Mouse (Mus musculus) ovary, postnatal 10 days (tissue): ENCODE measurements at regions not wholly inside any gene's neighbourhood (a gene's known extent, or its start where the extent isn't known, plus 50 kb on each side); places are given as distances from the start of the nearest gene placed in this dataset.

Source experiments
- DNase-seq: peaks from one replicate; pipeline ENCODE4 v3.0.0; 2022; ENCODE audit warnings: low spot score

DNA sequence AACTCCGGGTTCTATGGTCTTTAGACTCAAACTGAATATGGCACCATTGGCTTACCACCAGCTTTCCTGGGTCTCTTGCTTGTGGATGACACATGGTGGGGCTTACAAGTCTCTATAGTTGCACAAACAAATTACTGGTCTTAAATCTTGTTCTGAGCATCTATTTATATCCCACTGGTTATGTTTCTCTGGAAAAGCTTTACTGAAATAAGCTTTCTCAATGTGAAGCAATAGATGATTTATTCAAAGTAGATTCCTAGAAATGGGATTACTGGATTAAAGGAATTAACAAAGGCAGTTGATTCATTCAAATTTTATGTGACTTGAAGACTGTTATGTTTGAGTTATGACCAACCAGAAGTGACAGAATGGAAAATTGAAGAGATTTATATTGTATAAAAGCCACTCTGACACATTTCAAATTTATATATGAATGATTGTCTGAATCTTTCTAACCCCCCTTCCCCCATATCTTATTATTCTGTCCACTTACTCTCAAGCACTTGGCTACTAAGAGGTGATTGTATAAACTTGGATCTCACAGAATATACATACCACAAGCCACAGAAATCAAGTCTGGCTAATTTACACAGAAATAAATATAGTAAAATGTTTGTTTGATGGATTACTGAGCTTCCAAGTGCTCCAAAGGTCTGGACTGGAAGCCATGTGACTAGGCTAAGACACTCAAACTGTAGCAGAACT is 113.4 kb upstream of the C1qtnf3 start:
- DNase-seq = no peak

GRCm38 (mm10) chr15:10840621-10841034 is 111.5 kb upstream of the C1qtnf3 start:
- no peak for DNase-seq

GRCm38 (mm10) chr15:10843060-10843695 is 109.0 kb upstream of the C1qtnf3 start:
- no peak for DNase-seq

DNA sequence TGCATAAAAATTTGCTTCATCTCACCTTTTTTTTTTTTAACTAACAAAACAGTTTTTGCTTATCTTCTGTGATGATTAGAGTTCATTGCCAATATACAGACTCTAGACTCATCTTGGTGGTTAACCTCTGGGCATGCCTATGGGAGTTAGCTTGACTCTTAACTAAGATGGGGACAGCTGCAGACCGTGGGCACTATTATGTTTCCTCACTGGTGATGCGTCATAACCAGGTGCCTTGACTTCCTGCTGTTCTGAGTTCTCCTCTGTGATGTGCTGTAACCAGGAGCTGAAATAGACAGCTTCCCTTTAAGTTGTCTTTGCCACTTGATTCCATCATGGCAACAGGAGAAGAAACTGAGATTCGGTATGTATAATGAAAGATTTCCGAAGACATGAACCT is 105.4 kb upstream of the C1qtnf3 start:
- no peak for DNase-seq

- DNase-seq = no peak
These were observed 87.9 kb upstream of the C1qtnf3 start for GRCm38 (mm10) chr15:10864004-10864775.

GRCm38 (mm10) chr15:10865109-10865508 is 87.0 kb upstream of the C1qtnf3 start:
- no peak for DNase-seq

- DNase-seq = no peak
These were observed 85.3 kb upstream of the C1qtnf3 start for GRCm38 (mm10) chr15:10866794-10867193.

GRCm38 (mm10) chr15:10868115-10868514 is 84.0 kb upstream of the C1qtnf3 start:
- no peak for DNase-seq

DNA sequence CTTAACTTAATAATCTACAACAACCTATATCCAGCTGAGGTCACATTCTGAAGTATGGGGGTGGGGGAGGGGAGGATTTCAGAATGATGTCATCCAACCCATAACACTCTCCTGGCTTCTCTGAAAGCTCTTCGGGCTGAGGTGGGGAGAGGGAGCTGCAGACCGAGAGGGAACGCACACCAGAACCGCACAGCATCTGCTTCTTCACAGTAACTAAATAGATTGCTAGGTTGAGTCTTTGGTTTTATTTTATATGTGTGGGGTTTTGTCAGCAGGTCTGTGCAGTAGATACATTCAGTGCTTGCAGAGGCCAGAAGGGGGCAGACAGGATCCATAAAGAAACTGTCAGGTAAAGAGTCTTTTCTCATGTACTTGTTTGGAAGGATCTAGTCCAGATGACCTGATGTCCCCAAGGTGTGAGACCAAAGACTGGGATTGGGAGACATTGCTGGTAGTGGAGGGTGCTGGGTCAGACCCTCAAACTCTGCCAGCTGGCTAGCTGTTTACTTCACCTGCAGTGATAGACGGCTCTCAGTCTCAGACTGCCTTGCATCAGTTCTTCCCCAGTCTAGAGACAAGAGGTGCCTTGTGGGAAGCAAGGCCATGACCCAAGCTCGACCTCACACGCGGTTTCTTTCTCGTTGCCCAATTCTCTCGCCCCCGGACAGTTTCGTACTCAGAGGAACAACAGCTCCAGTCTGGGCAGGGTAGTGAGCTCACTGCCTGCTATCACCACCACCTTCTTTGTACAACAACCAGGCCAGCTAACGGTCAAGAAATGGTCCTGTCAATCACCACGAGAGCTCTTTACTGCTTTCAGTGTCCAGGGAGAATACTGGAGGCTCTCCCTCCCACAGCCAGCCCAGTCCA is 83.2 kb upstream of the C1qtnf3 start:
- DNase-seq = no peak

DNA sequence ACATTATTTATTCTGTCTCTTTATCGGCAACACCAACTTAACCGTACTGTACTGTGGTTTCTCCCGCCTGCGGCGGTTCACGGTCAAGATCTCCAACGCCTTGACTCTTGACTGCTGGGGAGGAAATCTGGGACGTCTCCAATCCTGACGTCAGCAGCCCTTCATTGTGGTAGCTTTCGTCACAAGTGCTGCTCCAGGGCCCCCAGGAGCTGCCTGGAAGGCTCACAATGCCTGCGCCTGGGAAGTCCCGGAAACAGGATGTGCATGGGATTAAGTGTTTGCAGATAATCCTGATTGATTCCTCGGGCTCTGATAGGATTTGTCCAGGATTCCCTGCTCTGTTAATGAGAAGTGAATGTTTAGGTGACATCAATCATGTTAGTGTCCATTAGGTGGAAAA is 82.3 kb upstream of the C1qtnf3 start:
- DNase-seq = no peak

DNA sequence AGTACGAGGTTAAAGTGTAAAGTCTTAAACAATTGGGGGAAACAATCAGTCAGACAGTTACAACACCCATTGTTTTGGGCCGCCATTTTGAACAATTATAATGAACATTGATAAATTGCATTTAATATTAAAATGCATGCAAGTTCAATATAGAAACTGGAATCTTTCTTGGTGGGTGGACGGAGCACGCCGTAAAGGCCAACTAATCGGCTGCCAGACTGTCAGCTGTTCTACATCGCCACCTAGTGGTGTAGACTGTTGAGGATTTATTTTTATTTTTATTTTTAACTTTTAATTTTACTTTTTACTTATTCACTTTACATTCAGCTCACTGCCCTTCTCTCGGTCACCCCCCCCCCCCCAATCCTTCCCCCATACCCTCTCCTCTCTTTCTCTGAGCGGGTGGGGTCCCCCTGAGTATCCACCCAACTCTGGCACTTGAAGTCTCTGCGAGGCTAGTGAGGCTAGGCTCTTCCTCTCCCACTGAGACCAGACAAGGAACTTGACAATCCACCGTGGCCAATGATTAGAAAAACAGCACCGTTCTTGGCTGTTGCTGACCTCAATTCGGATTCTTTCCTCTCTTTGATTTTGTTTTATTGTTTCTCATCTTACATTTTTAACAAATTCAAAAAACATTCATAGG is 79.7 kb upstream of the C1qtnf3 start:
- no peak for DNase-seq

DNA sequence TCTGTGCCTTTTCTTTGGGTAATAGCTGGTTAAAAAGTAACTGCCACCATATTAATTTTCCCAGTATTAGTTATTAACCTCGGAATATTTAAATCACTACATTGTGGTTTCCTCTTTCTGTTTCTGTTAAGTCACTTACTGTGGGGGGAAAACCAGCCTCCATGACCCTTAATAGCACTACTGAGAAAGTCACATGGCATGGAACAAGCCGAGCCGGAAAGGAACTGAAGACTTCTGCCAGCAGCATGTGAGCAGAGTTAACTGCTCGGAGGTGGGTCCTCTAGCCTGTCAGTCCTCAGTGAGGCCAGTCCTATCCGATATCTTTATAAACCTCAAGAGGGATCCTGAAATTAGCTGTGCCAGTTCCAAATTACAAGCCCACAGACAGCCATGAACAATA is 75.8 kb upstream of the C1qtnf3 start:
- DNase-seq = no peak

DNA sequence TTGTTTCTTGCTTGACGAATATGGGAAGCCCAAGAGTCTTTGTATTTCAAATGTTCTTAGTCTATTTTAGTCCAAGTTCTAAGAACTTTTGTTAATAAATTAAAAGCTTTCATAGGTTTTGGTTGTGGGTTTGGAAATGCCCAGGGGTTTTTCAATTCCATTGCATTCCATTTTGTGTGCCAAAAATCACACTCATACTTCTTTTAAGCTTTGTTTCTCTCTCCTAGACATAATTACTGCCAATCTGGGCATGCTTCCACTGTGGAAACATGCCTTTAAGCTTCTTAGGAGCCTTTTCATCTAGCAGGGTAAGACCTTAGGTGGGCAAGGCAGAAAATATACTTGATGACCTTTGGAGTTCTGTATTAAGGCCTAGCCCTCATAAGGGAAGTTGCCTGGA is 70.4 kb upstream of the C1qtnf3 start:
- DNase-seq = no peak

GRCm38 (mm10) chr15:10887990-10888389 is 64.1 kb upstream of the C1qtnf3 start:
- no peak for DNase-seq

DNA sequence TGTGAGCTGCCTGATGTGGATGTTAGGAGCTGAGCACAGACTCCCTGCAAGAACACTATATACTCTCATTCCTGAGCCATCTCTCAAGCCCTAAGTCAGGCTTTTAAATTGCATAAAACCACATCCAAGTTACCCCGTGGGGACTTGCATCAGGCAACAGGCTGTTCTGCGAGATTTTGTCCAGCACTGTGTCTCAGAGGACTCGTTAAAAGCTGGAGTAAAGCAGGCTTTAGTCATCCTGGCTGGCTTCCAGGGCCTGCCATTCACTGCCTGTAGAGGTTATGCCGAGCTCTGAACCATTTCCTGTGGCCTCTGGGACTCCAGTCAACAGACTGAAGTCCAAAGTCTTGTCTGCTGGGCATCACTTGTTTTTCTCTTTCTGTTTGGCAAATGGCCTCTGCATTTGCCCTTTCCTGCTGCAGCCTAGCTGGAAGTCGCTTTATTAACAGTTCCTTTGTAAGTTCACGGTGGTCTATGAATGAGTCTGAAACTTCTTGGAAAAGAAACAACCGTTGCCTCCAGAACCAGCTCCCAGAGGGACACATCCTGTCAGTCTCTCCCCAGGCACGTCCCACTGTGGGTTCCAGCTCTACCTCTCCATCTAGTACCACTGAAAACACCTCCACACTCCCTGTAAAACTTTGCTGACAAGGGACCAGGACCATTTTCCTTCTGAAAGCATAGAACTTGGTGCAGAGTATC is 61.8 kb upstream of the C1qtnf3 start:
- peak; percentile 40 for DNase-seq

GRCm38 (mm10) chr15:10898309-10898708 is 53.8 kb upstream of the C1qtnf3 start:
- no peak for DNase-seq

DNA sequence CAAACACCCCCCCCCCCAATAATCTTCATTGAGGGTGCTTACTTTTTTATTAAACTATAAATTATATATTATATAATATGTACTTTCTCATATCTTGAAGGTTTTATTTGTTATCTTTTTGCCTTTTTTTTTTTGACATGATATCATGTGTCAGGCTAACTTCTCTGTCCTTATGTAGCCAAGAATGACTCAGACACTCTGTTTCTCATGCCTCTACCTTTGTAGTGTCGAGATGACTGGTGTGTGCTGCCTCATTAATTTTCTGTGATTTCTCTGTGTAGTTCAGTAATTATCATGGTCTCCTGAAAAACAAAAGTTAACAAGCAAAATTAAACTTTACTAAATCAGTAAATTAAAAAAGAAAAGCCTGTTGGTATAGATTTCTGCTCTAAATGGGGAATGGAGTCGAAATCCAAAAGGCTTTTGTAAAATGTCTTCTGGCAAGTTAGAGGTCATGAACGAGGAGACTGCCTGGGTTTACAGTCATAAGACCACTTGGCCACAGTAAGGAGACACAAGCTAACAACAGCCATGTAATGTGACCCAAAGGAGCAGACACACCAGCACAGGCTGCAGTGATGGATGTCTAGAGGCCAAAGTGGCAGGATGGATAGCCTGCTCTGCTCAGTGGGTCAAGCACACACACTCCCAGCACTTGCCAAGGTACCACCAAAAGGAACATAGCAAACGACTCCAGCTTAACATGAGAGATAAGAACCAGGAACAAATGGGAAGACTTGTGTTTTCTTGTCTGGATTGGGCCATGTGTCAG is 53.2 kb upstream of the C1qtnf3 start:
- no peak for DNase-seq

DNA sequence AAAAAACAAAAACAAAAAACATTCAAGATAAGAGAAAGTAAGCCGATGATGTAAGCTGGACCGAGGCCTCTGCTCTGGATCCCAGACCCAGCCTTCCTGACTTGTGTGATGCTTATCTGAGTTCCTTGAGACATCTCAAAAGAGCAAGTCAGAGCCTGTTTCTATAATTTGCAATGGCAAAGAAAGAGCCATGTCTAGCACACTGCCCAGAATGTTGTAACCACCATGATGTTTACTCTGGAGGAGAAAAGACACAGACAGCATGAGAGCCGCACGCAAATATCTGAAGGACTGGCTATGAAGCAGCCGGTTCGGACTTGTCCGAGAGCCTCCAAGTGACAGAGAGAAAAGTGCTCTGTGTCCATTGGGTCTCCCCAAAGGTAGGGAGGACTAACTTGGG is 52.2 kb upstream of the C1qtnf3 start:
- no peak for DNase-seq

GRCm38 (mm10) chr15:10901075-10901474 is 51.1 kb upstream of the C1qtnf3 start:
- no peak for DNase-seq

DNA sequence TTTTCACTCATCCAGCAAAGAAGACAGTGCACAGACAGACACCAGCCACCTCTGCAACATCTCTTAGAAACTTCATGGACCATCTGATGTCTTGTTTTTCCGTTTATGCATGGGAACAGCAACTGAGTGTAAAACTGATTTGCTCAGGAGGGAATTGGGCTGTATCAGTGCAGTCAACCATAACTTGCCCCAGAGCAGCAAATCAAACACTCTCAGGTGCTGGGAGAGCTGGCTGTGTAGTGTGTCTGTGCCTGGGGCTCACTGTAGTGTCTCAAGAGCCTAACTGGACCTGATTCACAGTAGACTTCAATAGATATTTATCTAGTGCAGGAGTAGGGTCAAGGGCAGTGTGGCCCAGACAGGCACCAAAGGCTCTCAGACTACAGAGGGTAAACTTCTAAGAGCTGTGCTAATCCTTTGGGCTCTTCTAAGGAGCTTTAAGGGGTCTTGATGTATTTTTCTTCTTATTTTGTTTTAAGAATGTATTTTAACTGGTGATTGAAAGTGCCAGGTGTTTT is 50.3 kb upstream of the C1qtnf3 start:
- DNase-seq = no peak
